Mouse (Mus musculus): Measurements from ENCODE around the gene Cyp2e1. TPM values are rescaled to one million over a fixed set of nuclear protein-coding genes. Genes with fewer than 3 reads are reported as not detected.
"Not testable (repeated sequence)": the region's sequence is repeated elsewhere in the genome, so short reads cannot be mapped to it uniquely, and the experiment has no call there.

Gene Cyp2e1
- polyA plus RNA-seq, 1 experiment from 2014 or later = not detected

DNA sequence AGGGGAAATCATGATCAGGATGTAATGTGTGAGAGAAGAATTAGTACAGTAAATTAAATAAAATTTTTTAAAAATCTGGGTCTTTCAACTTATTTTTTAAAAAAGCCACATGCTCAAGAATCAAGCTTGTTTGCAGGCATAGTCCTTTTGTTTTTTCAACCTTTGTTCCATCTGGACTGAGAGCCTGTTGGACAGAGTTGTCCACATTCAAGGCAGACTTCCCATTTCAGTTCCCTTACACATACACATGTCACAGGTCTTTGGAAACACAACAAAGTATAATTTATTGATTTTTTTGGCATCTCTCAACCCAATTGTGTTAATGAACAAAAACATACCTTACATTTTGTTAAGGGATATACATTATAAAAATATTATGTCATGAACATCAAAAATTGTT lies 9.0 kb upstream of the Cyp2e1 start:
- Histone ChIP-seq H3K9me3 (replicated peaks; ENCODE audit: control insufficient read depth, low read length) (no peaks in the 10 kb centered on the region), H3K27me3 (ENCODE audit: control insufficient read depth, insufficient read depth, low read length) (no peaks in the 10 kb centered on the region), H3K4me1 (ENCODE audit: control insufficient read depth, insufficient read depth, low read length) (no peaks in the 10 kb centered on the region), H3K27ac (ENCODE audit: low read depth, low read length) (no peak overlapping the region), H3K4me2 (no peak overlapping the region), H3K36me3 (ENCODE audit: control insufficient read depth, insufficient read depth, low read length) (no peaks in the 10 kb centered on the region), H3K9ac (ENCODE audit: low read depth, low read length) (no peak overlapping the region), H3K4me3 (ENCODE audit: low read depth, low read length) (no peak overlapping the region)
- ATAC-seq (replicated peaks; ENCODE audit: insufficient number of reproducible peaks, low FRiP score, low TSS enrichment) = no peak

GRCm38 (mm10) chr7:140756151-140756854 lies 7.2 kb upstream of the Cyp2e1 start:
- no peak overlapping the region for H3K27ac ChIP-seq (ENCODE audit: low read depth, low read length)
- H3K36me3 ChIP-seq (ENCODE audit: control insufficient read depth, insufficient read depth, low read length) = no peaks in the 10 kb centered on the region
- 56% methylated on average over 4 of the region's 4 CpGs for WGBS (ENCODE audit: insufficient replicate concordance)
- H3K4me2 ChIP-seq = no peak overlapping the region
- no peak overlapping the region for H3K9ac ChIP-seq (ENCODE audit: low read depth, low read length)
- no peaks in the 10 kb centered on the region for H3K27me3 ChIP-seq (ENCODE audit: control insufficient read depth, insufficient read depth, low read length)
- H3K4me1 ChIP-seq (ENCODE audit: control insufficient read depth, insufficient read depth, low read length) = no peaks in the 10 kb centered on the region
- no peaks in the 10 kb centered on the region for H3K9me3 ChIP-seq (replicated peaks; ENCODE audit: control insufficient read depth, low read length)
- no peak for ATAC-seq (replicated peaks; ENCODE audit: insufficient number of reproducible peaks, low FRiP score, low TSS enrichment)
- H3K4me3 ChIP-seq (ENCODE audit: low read depth, low read length) = no peak overlapping the region

DNA sequence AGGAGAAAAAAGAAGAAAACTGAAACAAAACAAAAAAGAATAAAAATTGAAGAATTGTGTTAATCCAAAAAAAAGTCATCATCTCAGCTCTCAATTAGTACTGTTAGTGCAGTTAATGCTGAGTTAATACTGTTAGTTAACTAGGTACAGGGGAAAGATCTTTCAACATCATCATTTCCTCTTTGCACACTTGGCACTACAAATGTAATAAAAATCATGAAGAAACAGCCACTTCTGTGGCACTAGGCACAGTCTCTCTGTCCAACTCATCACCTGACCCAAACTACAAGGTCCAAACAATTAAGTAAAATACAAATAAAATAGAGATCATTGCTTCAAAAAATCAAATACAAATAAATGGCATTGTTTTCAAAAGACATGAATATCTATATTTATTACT lies 2.9 kb upstream of the Cyp2e1 start:
- H3K27ac ChIP-seq (ENCODE audit: low read depth, low read length) = no peak overlapping the region
- H3K36me3 ChIP-seq (ENCODE audit: control insufficient read depth, insufficient read depth, low read length) = no peaks in the 10 kb centered on the region
- no peaks in the 10 kb centered on the region for H3K4me1 ChIP-seq (ENCODE audit: control insufficient read depth, insufficient read depth, low read length)
- no peaks in the 10 kb centered on the region for H3K9me3 ChIP-seq (replicated peaks; ENCODE audit: control insufficient read depth, low read length)
- no peak overlapping the region for H3K4me3 ChIP-seq (ENCODE audit: low read depth, low read length)
- no peak for ATAC-seq (replicated peaks; ENCODE audit: insufficient number of reproducible peaks, low FRiP score, low TSS enrichment)
- H3K4me2 ChIP-seq = no peak overlapping the region
- H3K9ac ChIP-seq (ENCODE audit: low read depth, low read length) = no peak overlapping the region
- H3K27me3 ChIP-seq (ENCODE audit: control insufficient read depth, insufficient read depth, low read length) = no peaks in the 10 kb centered on the region

DNA sequence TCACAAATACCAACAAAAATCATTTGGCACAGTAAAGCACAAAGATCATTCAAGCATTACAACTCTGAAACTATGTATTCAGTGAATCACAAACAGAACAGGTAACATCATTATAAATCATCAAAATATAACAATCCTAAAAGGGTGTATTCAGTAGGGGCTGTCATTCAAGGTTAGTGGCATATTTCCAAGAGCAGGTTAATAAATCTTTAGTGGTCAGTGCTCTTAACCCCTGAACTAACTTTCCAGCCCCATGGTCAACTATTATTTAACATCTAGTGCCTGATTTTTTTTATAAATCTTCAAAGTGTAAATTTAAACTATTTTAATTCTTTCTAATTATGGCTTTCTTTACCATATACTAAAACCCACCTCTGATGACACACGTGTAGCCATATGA lies 1.9 kb downstream of the Cyp2e1 start:
- ATAC-seq (replicated peaks; ENCODE audit: insufficient number of reproducible peaks, low FRiP score, low TSS enrichment) = not testable (repeated sequence)

DNA sequence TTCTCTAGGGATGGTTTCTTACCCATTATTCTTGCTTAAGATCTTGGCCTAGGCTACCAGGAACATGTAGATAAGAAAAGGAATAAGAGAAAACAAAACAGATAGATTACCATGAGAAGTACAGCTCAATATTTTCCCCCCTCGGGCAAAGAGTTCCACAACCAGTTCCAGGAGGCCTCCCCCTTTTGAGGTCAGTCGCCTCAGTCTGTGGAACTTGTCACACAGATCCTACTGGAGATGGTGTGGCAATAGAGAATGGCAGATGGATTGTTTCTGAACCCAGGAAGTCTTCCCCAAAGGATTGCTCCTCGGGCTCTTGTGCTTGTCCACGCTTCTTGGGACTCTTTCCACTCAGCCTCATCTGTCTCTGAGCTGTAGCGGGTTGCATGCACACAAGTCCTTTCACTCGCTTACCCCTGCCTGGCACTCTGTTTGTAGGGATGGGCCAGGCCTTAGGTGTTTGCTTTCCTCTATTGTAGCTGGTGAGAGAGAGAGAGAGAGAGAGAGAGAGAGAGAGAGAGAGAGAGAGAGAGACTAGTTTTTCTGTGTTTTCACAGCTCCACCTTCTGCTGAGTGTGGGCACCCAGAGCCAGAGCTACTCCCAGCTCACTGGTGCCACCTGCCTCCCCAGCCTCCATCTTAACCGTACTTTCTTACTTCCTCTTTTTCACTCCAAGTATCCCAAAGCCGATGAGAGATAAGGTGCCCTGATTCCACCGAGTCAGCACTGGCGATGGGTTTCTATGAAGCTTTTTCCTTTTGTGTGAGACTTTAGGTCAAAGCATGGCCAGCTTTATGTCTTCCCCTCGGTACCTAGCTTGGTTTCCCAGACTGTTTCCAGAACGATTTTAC lies 2.6 kb downstream of the Cyp2e1 start:
- H3K4me2 ChIP-seq = no peak overlapping the region
- no peaks in the 10 kb centered on the region for H3K27me3 ChIP-seq (ENCODE audit: control insufficient read depth, insufficient read depth, low read length)
- H3K27ac ChIP-seq (ENCODE audit: low read depth, low read length) = no peak overlapping the region
- no peaks in the 10 kb centered on the region for H3K4me1 ChIP-seq (ENCODE audit: control insufficient read depth, insufficient read depth, low read length)
- no peak for ATAC-seq (replicated peaks; ENCODE audit: insufficient number of reproducible peaks, low FRiP score, low TSS enrichment)
- H3K36me3 ChIP-seq (ENCODE audit: control insufficient read depth, insufficient read depth, low read length) = no peaks in the 10 kb centered on the region
- no peak overlapping the region for H3K9ac ChIP-seq (ENCODE audit: low read depth, low read length)
- 61% methylated on average over 12 of the region's 12 CpGs for WGBS (ENCODE audit: insufficient replicate concordance)
- H3K9me3 ChIP-seq (replicated peaks; ENCODE audit: control insufficient read depth, low read length) = no peaks in the 10 kb centered on the region
- H3K4me3 ChIP-seq (ENCODE audit: low read depth, low read length) = no peak overlapping the region

More for the DNA sequence above, 1.9 kb downstream of the Cyp2e1 start:
- H3K4me3 ChIP-seq (ENCODE audit: low read depth, low read length); H3K4me2 ChIP-seq; H3K36me3 ChIP-seq (ENCODE audit: control insufficient read depth, insufficient read depth, low read length); H3K9ac ChIP-seq (ENCODE audit: low read depth, low read length); H3K27me3 ChIP-seq (ENCODE audit: control insufficient read depth, insufficient read depth, low read length); H3K27ac ChIP-seq (ENCODE audit: low read depth, low read length); H3K9me3 ChIP-seq (replicated peaks; ENCODE audit: control insufficient read depth, low read length); H3K4me1 ChIP-seq (ENCODE audit: control insufficient read depth, insufficient read depth, low read length): not testable (repeated sequence)
- WGBS (ENCODE audit: insufficient replicate concordance) = 61% methylated on average over 1 of the region's 1 CpGs

GRCm38 (mm10) chr7:140780548-140780947 lies 17.0 kb downstream of the Cyp2e1 start:
- no peaks in the 10 kb centered on the region for H3K9me3 ChIP-seq (replicated peaks; ENCODE audit: control insufficient read depth, low read length)
- no peaks in the 10 kb centered on the region for H3K36me3 ChIP-seq (ENCODE audit: control insufficient read depth, insufficient read depth, low read length)
- H3K4me1 ChIP-seq (ENCODE audit: control insufficient read depth, insufficient read depth, low read length) = no peaks in the 10 kb centered on the region
- no peak overlapping the region for H3K9ac ChIP-seq (ENCODE audit: low read depth, low read length)
- no peak overlapping the region for H3K27ac ChIP-seq (ENCODE audit: low read depth, low read length)
- H3K4me3 ChIP-seq (ENCODE audit: low read depth, low read length) = no peak overlapping the region
- WGBS (ENCODE audit: insufficient replicate concordance) = 79% methylated on average over 4 of the region's 4 CpGs
- no peak for ATAC-seq (replicated peaks; ENCODE audit: insufficient number of reproducible peaks, low FRiP score, low TSS enrichment)
- no peak overlapping the region for H3K4me2 ChIP-seq
- H3K27me3 ChIP-seq (ENCODE audit: control insufficient read depth, insufficient read depth, low read length) = no peaks in the 10 kb centered on the region

- Histone ChIP-seq H3K4me1 (ENCODE audit: control insufficient read depth, insufficient read depth, low read length) (no peaks in the 10 kb centered on the region), H3K9me3 (replicated peaks; ENCODE audit: control insufficient read depth, low read length) (no peaks in the 10 kb centered on the region), H3K4me3 (ENCODE audit: low read depth, low read length) (no peak within 1 kb of the TSS), H3K27ac (ENCODE audit: low read depth, low read length) (no peak within 1 kb of the TSS), H3K27me3 (ENCODE audit: control insufficient read depth, insufficient read depth, low read length) (no peaks in the 10 kb centered on the region), H3K4me2 (no peak within 1 kb of the TSS), H3K9ac (ENCODE audit: low read depth, low read length) (no peak within 1 kb of the TSS), H3K36me3 (ENCODE audit: control insufficient read depth, insufficient read depth, low read length) (no peaks in the 10 kb centered on the region)
- WGBS (ENCODE audit: insufficient replicate concordance) = 64% methylated on average over 33 of the region's 33 CpGs
- ATAC-seq (replicated peaks; ENCODE audit: insufficient number of reproducible peaks, low FRiP score, low TSS enrichment) = no peak; the same call in 1 of the 2 replicates
Observed at GRCm38 (mm10) chr7:140787406-140788052, 24.0 kb downstream of the Cyp2e1 start, which contains the start of gene Syce1. Gene Syce1, minus strand, starts transcription at chr7:140787852.

DNA sequence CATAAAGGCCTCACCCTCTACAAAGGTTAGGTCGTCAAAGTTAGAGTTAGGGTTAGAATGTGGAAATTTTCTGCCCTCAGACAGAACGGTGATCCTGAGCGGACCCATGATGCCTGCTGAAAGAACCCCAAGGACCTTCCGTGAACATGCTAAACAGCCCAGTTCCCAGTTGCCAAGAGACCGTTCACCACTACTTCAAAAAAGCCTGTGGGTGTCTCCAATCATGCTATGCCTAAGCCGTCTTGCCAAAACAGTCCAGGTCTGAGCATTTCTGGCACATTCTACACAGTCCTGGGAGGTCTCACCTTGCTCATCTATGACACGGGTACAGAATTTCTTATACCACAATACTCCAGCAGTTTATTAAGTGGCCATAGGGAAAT lies 24.5 kb downstream of the Cyp2e1 start:
- H3K4me3 ChIP-seq (ENCODE audit: low read depth, low read length) = no peak overlapping the region
- no peaks in the 10 kb centered on the region for H3K9me3 ChIP-seq (replicated peaks; ENCODE audit: control insufficient read depth, low read length)
- no peak overlapping the region for H3K27ac ChIP-seq (ENCODE audit: low read depth, low read length)
- H3K36me3 ChIP-seq (ENCODE audit: control insufficient read depth, insufficient read depth, low read length) = no peaks in the 10 kb centered on the region
- no peaks in the 10 kb centered on the region for H3K4me1 ChIP-seq (ENCODE audit: control insufficient read depth, insufficient read depth, low read length)
- WGBS (ENCODE audit: insufficient replicate concordance) = 82% methylated on average over 7 of the region's 7 CpGs
- no peak overlapping the region for H3K9ac ChIP-seq (ENCODE audit: low read depth, low read length)
- no peak; the same call in 1 of the 2 replicates for ATAC-seq (replicated peaks; ENCODE audit: insufficient number of reproducible peaks, low FRiP score, low TSS enrichment)
- no peak overlapping the region for H3K4me2 ChIP-seq
- no peaks in the 10 kb centered on the region for H3K27me3 ChIP-seq (ENCODE audit: control insufficient read depth, insufficient read depth, low read length)
